Mouse (Mus musculus): ENCODE data around the gene Adh7. TPM values are rescaled to one million over a fixed set of nuclear protein-coding genes. Genes with fewer than 3 reads are reported as not detected.

Gene Adh7
- total and polyA plus RNA-seq, 3 experiments = not detected

GRCm38 (mm10) chr3:138182019-138182418 lies 35.5 kb upstream of the Adh7 start:
- no peaks in the 10 kb centered on the region for H3K79me2 ChIP-seq (ENCODE audit: control insufficient read depth, insufficient read depth, low read length, poor library complexity)
- peak; percentile 24 for DNase-seq (ENCODE audit: low read depth, low spot score)
- H3K27ac ChIP-seq (ENCODE audit: control insufficient read depth, low read depth, low read length) = no peak overlapping the region
- H3K9ac ChIP-seq (ENCODE audit: control insufficient read depth, low read depth, low read length, poor library complexity, severe bottlenecking) = no peak overlapping the region
- H3K4me1 ChIP-seq (ENCODE audit: control insufficient read depth in 1 of 2, insufficient read depth in 2 of 2, low read length in 2 of 2) = no peaks in the 10 kb centered on the region
- H3K4me3 ChIP-seq (ENCODE audit: control insufficient read depth in 1 of 2, insufficient read depth in 1 of 2, low read depth in 2 of 2, low read length in 2 of 2) = no peak overlapping the region
- H3K27me3 ChIP-seq (ENCODE audit: control insufficient read depth in 1 of 2, insufficient read depth in 2 of 2, low read length in 2 of 2) = peaks cover 6 to 7% of the 10 kb centered on the region in 2 experiments
- TF ChIP-seq ZNF384 (IDR thresholded peaks at IDR 0.05; ENCODE audit: low read depth, low read length) = no peak
- no peak for TF ChIP-seq ZKSCAN1 (IDR thresholded peaks at IDR 0.05; ENCODE audit: low read depth, low read length)
- TF ChIP-seq MAX (IDR thresholded peaks at IDR 0.05; ENCODE audit: low read length) = peak; percentile 80
- 0 out of 2 replicates have a peak, but pooled peaks have one; percentile 24 for TF ChIP-seq SIN3A (IDR thresholded peaks at IDR 0.05; ENCODE audit: low read length)
- TF ChIP-seq MYC (IDR thresholded peaks at IDR 0.05; ENCODE audit: low read depth, low read length) = 0 out of 2 replicates have a peak, but pooled peaks have one; percentile 19
- peak in 1 of 2 experiments; percentile 97 for TF ChIP-seq USF2 (IDR thresholded peaks at IDR 0.05; ENCODE audit: borderline replicate concordance in 1 of 2, insufficient read depth in 1 of 2, low read depth in 1 of 2, low read length in 2 of 2)
- TF ChIP-seq NRF1 (IDR thresholded peaks at IDR 0.05; ENCODE audit: insufficient read depth, low read depth, low read length, poor library complexity, severe bottlenecking) = no peak
- TF ChIP-seq USF1 (IDR thresholded peaks at IDR 0.05; ENCODE audit: low read depth, low read length) = peak; percentile 90
- H3K9me3 ChIP-seq (replicated peaks; ENCODE audit: insufficient read depth, low read length) = no peaks in the 10 kb centered on the region
- H3K36me3 ChIP-seq (ENCODE audit: control insufficient read depth in 1 of 2, insufficient read depth in 2 of 2, low read length in 2 of 2) = no peaks in the 10 kb centered on the region

GRCm38 (mm10) chr3:138183371-138183770 lies 34.2 kb upstream of the Adh7 start:
- no peaks in the 10 kb centered on the region for H3K79me2 ChIP-seq (ENCODE audit: control insufficient read depth, insufficient read depth, low read length, poor library complexity)
- TF ChIP-seq MYC (IDR thresholded peaks at IDR 0.05; ENCODE audit: low read depth, low read length) = no peak
- no peak for TF ChIP-seq TCF12 (IDR thresholded peaks at IDR 0.05; ENCODE audit: low read depth, low read length)
- DNase-seq (ENCODE audit: low read depth, low spot score) = no peak

GRCm38 (mm10) chr3:138185290-138185689 lies 32.3 kb upstream of the Adh7 start:
- TF ChIP-seq BHLHE40 (IDR thresholded peaks at IDR 0.05; ENCODE audit: borderline replicate concordance, low read depth, low read length) = 0 out of 2 replicates have a peak, but pooled peaks have one; percentile 18
- peak; percentile 72 for TF ChIP-seq USF1 (IDR thresholded peaks at IDR 0.05; ENCODE audit: low read depth, low read length)
- no peak for TF ChIP-seq POLR2A (IDR thresholded peaks at IDR 0.05; ENCODE audit: control insufficient read depth in 1 of 2, insufficient read depth in 1 of 2, low read depth in 1 of 2, low read length in 2 of 2, poor library complexity in 1 of 2)
- H3K79me2 ChIP-seq (ENCODE audit: control insufficient read depth, insufficient read depth, low read length, poor library complexity) = no peaks in the 10 kb centered on the region

More at GRCm38 (mm10) chr3:138183371-138183770, 34.2 kb upstream of the Adh7 start:
- H3K4me1 ChIP-seq (ENCODE audit: control insufficient read depth in 1 of 2, insufficient read depth in 2 of 2, low read length in 2 of 2) = no peaks in the 10 kb centered on the region
- no peaks in the 10 kb centered on the region for H3K9me3 ChIP-seq (replicated peaks; ENCODE audit: insufficient read depth, low read length)
- no peak overlapping the region for H3K9ac ChIP-seq (ENCODE audit: control insufficient read depth, low read depth, low read length, poor library complexity, severe bottlenecking)
- no peak overlapping the region for H3K27ac ChIP-seq (ENCODE audit: control insufficient read depth, low read depth, low read length)
- peaks cover 3 to 5% of the 10 kb centered on the region in 2 experiments; a peak in 3 of 4 replicates for H3K27me3 ChIP-seq (ENCODE audit: control insufficient read depth in 1 of 2, insufficient read depth in 2 of 2, low read length in 2 of 2)
- no peak overlapping the region for H3K4me3 ChIP-seq (ENCODE audit: control insufficient read depth in 1 of 2, insufficient read depth in 1 of 2, low read depth in 2 of 2, low read length in 2 of 2)
- no peaks in the 10 kb centered on the region for H3K36me3 ChIP-seq (ENCODE audit: control insufficient read depth in 1 of 2, insufficient read depth in 2 of 2, low read length in 2 of 2)

More at GRCm38 (mm10) chr3:138185290-138185689, 32.3 kb upstream of the Adh7 start:
- peak; percentile 17 for DNase-seq (ENCODE audit: low read depth, low spot score)
- Histone ChIP-seq H3K4me3 (ENCODE audit: control insufficient read depth in 1 of 2, insufficient read depth in 1 of 2, low read depth in 2 of 2, low read length in 2 of 2) (no peak overlapping the region), H3K27me3 (ENCODE audit: control insufficient read depth in 1 of 2, insufficient read depth in 2 of 2, low read length in 2 of 2) (peaks cover 2 to 3% of the 10 kb centered on the region in 2 experiments; a peak in 2 of 4 replicates), H3K9ac (ENCODE audit: control insufficient read depth, low read depth, low read length, poor library complexity, severe bottlenecking) (no peak overlapping the region), H3K4me1 (ENCODE audit: control insufficient read depth in 1 of 2, insufficient read depth in 2 of 2, low read length in 2 of 2) (no peaks in the 10 kb centered on the region), H3K27ac (ENCODE audit: control insufficient read depth, low read depth, low read length) (no peak overlapping the region), H3K36me3 (ENCODE audit: control insufficient read depth in 1 of 2, insufficient read depth in 2 of 2, low read length in 2 of 2) (no peaks in the 10 kb centered on the region), H3K9me3 (replicated peaks; ENCODE audit: insufficient read depth, low read length) (no peaks in the 10 kb centered on the region)
